Mouse (Mus musculus) embryo, embryonic 10.5 days (tissue): ENCODE measurements around the gene Ptgr1.

Experiments
- DNase-seq: peaks from one replicate; pipeline ENCODE4 v3.0.0-alpha.2; 2015; ENCODE audit warnings: low spot score

Gene Ptgr1

DNA sequence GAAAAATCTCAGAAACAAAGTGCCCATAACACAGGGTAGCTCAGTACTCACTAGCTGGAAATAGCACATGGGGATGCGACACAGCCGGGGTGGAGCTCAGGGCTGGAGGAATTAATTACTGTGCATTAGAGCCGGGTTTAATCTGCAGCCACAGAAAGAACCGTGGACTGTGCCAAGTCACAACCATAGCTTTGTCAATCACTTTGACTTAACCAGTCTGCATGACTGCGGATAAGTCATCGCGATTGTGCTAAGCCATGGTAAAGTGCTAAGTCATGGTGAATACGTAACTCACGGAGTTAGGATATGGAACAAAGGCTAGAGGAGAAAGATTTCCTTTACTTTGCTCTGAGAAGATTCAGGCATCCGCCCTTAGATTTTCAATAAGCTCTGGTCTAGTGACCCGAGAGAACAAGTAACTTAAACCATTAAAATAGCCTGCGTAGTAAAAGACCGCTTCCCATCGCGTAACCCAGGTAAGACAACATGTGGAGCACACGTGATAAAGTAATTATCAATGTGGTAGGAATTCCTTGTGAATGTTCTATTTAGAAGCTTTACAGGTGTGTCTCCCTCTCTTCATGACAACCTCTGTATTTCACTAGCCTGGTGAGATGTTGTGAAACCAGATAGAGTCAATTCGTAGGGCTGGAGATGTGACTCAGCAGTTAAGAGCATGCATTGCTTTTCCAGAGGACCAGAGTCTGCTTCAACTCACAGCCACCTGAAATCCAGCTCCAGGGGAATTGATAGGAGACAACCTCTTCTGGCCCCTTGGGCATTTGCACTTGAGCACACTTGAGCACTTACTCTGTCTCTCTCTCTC, 3.9 kb upstream of the Ptgr1 start:
- no peak for DNase-seq

DNA sequence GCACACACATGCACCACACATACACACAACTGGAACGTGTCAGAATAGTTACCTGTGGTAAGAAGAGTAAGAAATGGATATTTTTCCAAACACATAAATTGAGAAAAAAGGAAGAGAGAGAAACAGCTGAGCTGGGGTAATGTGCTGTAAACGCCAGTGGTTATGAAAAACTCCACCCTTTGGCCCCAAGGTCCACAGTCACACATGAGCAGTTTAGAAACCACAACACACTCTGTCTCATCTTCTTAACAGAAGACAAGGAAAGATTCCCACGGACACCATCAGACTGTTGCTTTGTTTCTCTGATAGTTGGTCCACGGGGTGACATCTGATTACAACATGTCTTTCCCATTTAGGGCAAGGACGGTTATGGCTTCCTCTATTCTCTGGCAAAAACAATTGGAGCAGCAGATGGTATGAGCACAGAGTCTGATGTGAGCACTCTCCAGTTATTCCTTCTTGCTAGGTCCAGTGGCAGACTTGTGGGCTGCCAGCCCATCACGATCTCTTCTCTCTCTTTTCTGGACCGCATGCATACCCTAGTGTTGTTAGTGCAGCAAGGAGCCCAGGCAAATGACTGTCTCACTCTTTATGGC, 2.5 kb upstream of the Ptgr1 start:
- no peak for DNase-seq

- DNase-seq = peak; percentile 90
Observed at GRCm38 (mm10) chr4:58985157-58985648, 1.7 kb downstream of the Ptgr1 start.

- DNase-seq = no peak
Observed at GRCm38 (mm10) chr4:58982806-58983205, 4.1 kb downstream of the Ptgr1 start.

DNA sequence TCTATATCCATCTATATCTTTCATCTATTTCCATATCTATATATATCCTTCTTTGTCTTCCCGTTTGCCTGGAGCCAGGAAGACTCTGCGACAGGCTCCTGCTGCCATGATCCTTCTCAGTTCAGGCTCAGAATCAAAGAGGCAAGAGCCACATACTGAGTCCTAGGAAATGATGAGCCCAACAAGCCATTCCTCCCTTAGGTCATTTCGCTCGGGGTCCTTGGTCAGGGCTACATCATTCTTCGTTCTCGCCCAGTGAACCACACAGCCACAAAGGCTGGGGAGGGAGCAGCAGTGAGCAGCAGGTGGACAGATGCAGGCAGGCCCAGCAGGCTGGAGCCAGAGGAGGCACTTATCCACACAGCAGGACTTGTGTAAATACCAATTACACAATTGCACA, 5.5 kb downstream of the Ptgr1 start:
- no peak for DNase-seq

GRCm38 (mm10) chr4:58975711-58976110, 11.2 kb downstream of the Ptgr1 start:
- no peak for DNase-seq

GRCm38 (mm10) chr4:58970678-58971077, 16.2 kb downstream of the Ptgr1 start:
- no peak for DNase-seq

- no peak for DNase-seq
Observed at GRCm38 (mm10) chr4:58965136-58965535, 21.8 kb downstream of the Ptgr1 start.

GRCm38 (mm10) chr4:58963271-58963670, 23.6 kb downstream of the Ptgr1 start:
- DNase-seq = no peak

- no peak for DNase-seq
Observed at GRCm38 (mm10) chr4:58961719-58962118, 25.2 kb downstream of the Ptgr1 start.

- DNase-seq = no peak
Observed at GRCm38 (mm10) chr4:58952630-58953029, 34.3 kb downstream of the Ptgr1 start.

DNA sequence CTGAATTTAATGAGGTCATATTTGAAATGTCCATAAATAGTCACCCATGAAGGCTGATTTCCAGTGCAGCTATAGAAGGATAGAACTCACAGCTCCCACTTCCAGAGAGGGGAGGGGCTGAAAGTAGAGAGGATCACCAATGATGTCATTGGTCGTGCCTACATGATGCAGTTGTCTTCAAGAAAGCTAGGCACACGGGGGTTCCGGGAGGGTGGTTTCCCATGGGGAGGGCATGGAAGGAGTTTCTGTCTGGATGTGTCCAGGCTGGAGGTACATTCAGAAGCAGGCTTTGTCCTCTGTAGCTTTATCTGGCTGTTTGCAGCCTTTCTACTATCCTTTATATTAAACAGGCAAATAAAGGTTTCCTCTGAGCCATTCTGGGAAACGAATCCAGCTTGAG, 38.5 kb downstream of the Ptgr1 start:
- no peak for DNase-seq

DNA sequence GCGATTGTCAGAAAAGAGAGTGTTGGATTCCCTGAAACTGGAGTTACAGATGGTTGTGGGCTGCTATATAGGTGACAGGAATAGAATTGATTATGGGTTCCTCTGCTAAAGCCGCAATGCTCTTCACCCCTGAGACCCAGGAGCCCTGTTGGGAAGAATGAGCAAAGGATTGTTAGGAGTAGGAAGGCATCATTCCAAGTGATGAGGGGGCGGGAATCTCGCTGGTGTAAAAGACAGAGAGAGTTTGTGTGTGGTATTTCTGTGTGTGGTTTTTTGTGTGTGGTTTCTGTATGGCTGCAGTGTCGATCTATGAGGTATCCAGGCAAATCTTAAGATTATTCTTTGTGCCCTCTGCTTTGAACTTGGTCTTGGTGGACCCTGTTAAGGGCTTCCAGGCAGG, 42.2 kb downstream of the Ptgr1 start:
- no peak for DNase-seq

DNA sequence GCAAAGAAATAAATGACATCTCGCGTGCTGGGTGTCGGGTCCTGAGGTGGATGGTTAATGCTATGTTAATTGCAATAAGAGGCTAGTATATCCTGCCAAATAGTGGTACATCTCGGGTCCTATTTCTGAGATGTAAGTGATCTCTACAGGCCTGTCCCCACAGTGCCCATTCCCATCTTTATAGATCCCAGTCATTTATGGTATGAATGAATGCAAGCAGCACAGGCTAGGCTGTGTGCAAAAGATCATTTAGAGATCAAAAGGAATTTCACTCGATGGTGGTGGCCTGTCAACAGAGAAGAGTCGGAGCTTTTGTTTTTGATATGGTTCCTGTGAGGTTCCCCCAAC, 42.7 kb downstream of the Ptgr1 start:
- no peak for DNase-seq

DNA sequence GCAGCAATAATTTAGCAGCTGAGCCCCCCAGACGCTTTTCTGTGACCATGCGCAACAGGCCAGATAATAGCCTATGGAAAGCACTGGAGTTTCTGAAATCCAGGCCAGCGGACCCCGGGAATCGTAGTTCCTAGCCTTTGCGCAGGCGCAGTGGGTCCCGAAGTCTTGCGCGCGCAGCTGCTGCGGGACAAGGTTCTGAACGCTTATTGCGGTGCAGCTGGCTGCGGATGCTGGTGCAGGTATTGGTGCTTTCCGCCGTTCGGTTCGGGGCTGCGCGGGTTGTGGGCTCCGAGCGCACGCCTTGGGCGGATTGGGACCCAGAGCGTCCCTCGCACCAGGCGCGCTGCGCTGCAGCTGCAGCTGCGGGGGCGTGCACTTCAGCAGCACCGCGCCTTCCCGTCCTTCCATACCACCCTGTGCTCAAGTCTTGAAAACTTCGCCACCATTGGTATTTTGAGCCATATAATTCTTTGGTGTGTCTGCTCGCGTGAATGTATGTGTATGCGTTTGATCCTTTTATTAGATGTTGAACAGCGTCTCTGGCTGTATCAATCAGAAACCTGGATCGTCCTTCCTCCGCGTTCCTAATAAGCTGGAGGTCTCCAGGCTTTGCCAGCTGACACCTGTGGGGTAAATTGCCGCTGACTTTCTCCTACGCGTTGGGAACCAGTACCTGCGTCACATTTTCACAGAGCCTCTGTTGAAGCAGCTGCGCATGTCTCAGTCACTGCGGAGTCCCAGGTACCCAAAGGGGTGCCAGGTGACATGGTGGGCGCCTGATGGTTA, 43.3 kb downstream of the Ptgr1 start, which contains the start of gene Zkscan16:
Gene Zkscan16, plus strand, starts transcription at position 209 of the 786 bp plus-strand sequence.
- DNase-seq = peak; percentile 95

DNA sequence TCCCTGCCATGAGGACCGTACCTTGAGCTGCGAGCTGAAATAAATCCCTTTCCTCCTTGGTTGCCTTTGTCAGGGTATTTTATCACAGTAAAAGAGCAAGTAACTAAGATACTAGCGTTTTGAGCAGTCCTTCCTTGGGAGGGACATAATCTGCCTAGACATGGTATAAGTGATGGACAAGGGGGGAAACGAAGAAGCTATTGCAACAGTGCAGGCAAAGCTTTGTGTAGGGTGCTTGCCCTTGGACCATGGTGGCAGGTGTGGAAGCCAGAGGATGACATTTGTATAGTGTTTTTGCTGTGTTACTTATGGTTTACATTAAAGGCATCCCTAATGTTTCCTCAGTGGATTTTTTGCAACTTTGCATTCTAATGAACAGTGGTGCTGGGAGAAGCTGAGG, 44.0 kb downstream of the Ptgr1 start:
- no peak for DNase-seq

DNA sequence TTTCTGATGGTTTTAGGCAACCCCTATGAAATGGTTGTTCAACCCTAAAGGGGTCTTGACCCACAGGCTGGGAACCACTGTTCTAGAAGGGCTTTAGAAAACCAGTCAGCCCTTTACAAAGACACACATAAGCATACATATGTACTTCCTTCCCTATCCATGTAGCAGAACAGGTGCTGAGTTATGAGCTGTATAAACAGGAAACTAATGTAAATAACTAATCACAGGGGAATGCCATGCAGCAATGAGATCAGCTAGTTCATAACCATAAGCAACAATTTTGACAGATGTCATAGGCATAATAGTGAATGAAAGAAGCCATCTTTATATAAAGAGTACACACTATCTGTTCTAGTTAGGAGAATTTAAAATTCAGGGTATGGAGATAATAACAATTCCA, 45.3 kb downstream of the Ptgr1 start:
- DNase-seq = no peak

DNA sequence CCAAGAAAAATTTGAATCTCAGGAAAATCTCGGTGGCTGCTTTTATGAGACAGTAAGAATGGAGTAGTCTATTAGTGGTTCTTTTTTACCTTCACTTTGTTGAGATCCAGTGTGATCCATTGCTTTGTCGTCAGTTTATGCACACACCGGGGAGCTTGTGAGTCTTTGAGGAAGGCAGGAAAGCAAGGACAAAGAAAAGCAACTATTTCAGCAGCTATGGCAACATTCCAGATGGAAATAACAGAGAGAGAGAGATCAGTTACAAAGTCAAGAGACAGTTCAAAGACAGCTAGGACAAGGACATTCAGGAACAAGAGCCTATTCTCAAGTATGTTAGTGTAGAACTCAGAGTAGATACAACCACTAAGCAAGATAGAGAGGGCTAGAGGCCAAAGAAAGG, 51.1 kb downstream of the Ptgr1 start:
- DNase-seq = no peak

DNA sequence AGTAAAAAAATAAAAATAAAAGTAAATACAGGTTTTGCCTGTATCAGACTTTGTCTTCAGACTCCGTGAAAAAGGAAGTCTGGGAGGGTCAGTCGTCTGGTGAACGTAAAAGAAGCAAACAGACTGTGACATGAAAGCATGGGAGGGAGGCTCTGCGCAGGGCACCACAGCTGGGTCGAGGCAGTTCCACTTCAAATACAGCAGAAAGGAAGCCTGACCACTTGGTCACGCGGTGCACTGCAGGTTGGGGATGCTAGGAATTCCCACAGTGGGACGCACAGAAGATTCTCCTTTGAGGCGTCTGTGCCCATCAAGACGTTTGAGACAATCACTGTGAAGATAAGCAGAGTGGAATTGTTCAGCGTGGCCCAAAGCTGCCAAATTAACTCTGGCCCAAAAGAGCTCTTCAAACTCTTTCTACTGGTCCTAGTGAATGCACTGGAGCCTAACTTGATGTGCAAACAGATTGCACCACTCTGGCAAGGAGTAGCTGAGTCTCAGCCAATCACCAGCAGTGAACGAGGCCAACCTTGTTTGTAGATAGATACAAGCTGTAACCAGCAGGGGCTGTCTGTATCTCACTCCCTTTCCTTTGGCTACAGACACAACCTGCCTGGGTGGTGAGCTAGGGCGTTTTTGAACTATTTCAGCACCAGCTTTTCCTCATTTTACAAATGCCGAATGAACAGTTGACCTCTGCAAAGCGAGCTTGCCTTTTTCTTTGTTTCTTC, 52.0 kb downstream of the Ptgr1 start:
- peak; percentile 67 for DNase-seq

- no peak for DNase-seq
Observed at GRCm38 (mm10) chr4:58934308-58934707, 52.6 kb downstream of the Ptgr1 start.

GRCm38 (mm10) chr4:58932541-58932940, 54.4 kb downstream of the Ptgr1 start:
- no peak for DNase-seq

DNA sequence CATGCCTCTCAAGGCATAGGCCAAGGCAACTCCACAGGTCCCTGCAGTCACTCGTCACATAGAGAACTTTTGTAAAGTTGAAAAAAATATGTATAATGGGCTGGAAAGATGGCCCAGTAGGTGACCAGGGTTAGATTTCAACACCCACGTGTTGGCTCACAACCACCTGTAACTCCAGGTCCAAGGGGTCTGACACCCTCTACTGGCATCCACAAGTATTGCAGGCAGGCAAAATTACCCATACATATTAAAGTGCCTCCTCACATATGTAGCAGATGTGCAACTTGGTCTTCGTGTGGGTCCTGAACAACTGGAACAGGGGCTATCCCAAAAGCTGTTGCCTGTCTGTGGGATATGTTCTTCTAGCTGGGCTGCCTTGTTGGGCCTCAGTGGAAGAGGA, 59.3 kb downstream of the Ptgr1 start:
- DNase-seq = peak; percentile 10
